Mouse (Mus musculus): ENCODE measurements around the gene Lipt1. TPM values are rescaled to one million over a fixed set of nuclear protein-coding genes. Genes with fewer than 3 reads are reported as not detected.
A peak's percentile ranks its signal among the peaks of the same experiment; 100 is the strongest.

The Lipt1 gene
- polyA plus RNA-seq, 1 experiment, result 0.58 TPM

- no peak for DNase-seq (ENCODE audit: low read depth in 1 of 2, low spot score in 2 of 2)
- H3K36me3 ChIP-seq (ENCODE audit: control insufficient read depth, insufficient read depth, low read length), result peaks cover 11% of the 10 kb centered on the region
- TF ChIP-seq POLR2A (IDR thresholded peaks at IDR 0.05; ENCODE audit: low read depth, low read length) (no peak), CTCF (IDR thresholded peaks at IDR 0.05; ENCODE audit: extremely low read depth, insufficient read depth, insufficient read length, insufficient replicate concordance) (no peak)
- peaks cover 2% of the 10 kb centered on the region; the same call in 1 of the 2 replicates for H3K4me1 ChIP-seq (ENCODE audit: control insufficient read depth, insufficient read depth, insufficient read length)
- WGBS, result 87% methylated on average over 4 of the region's 4 CpGs
- H3K27ac ChIP-seq (ENCODE audit: insufficient read depth, low read length), result no peak overlapping the region
- no peak overlapping the region for H3K4me3 ChIP-seq (ENCODE audit: extremely low read depth, insufficient read depth, insufficient read length)
- H3K27me3 ChIP-seq (ENCODE audit: control insufficient read depth, insufficient read depth, low read length), result no peaks in the 10 kb centered on the region
Observed at GRCm38 (mm10) chr1:37873157-37873556, 1.6 kb downstream of the Lipt1 start.

- Histone ChIP-seq H3K36me3 (ENCODE audit: control insufficient read depth, insufficient read depth, low read length) (peaks cover 35% of the 10 kb centered on the region), H3K27me3 (ENCODE audit: control insufficient read depth, insufficient read depth, low read length) (no peaks in the 10 kb centered on the region), H3K4me3 (ENCODE audit: extremely low read depth, insufficient read depth, insufficient read length) (no peak overlapping the region), H3K4me1 (ENCODE audit: control insufficient read depth, insufficient read depth, insufficient read length) (no peaks in the 10 kb centered on the region), H3K27ac (ENCODE audit: insufficient read depth, low read length) (no peak overlapping the region)
- TF ChIP-seq POLR2A (IDR thresholded peaks at IDR 0.05; ENCODE audit: low read depth, low read length) (no peak), CTCF (IDR thresholded peaks at IDR 0.05; ENCODE audit: extremely low read depth, insufficient read depth, insufficient read length, insufficient replicate concordance) (no peak)
- no peak for DNase-seq (ENCODE audit: low read depth in 1 of 2, low spot score in 2 of 2)
- WGBS, result 93% methylated on average over 13 of the region's 13 CpGs
Observed at GRCm38 (mm10) chr1:37877736-37878460, 6.4 kb downstream of the Lipt1 start.

GRCm38 (mm10) chr1:37883411-37883810, 11.9 kb downstream of the Lipt1 start:
- WGBS, result 87% methylated on average over 4 of the region's 4 CpGs
- DNase-seq (ENCODE audit: low read depth in 1 of 2, low spot score in 2 of 2), result no peak
- peaks cover 34% of the 10 kb centered on the region for H3K36me3 ChIP-seq (ENCODE audit: control insufficient read depth, insufficient read depth, low read length)
- no peaks in the 10 kb centered on the region for H3K4me1 ChIP-seq (ENCODE audit: control insufficient read depth, insufficient read depth, insufficient read length)
- H3K27ac ChIP-seq (ENCODE audit: insufficient read depth, low read length), result no peak overlapping the region
- H3K27me3 ChIP-seq (ENCODE audit: control insufficient read depth, insufficient read depth, low read length), result no peaks in the 10 kb centered on the region
- no peak overlapping the region for H3K4me3 ChIP-seq (ENCODE audit: extremely low read depth, insufficient read depth, insufficient read length)
- no peak for TF ChIP-seq POLR2A (IDR thresholded peaks at IDR 0.05; ENCODE audit: low read depth, low read length)
- TF ChIP-seq CTCF (IDR thresholded peaks at IDR 0.05; ENCODE audit: extremely low read depth, insufficient read depth, insufficient read length, insufficient replicate concordance), result no peak

GRCm38 (mm10) chr1:37884451-37884850, 12.9 kb downstream of the Lipt1 start:
- WGBS, result 80% methylated on average over 4 of the region's 4 CpGs
- Histone ChIP-seq H3K27ac (ENCODE audit: insufficient read depth, low read length) (no peak overlapping the region), H3K36me3 (ENCODE audit: control insufficient read depth, insufficient read depth, low read length) (peaks cover 27% of the 10 kb centered on the region), H3K4me1 (ENCODE audit: control insufficient read depth, insufficient read depth, insufficient read length) (no peaks in the 10 kb centered on the region; the same call in 1 of the 2 replicates), H3K4me3 (ENCODE audit: extremely low read depth, insufficient read depth, insufficient read length) (no peak overlapping the region), H3K27me3 (ENCODE audit: control insufficient read depth, insufficient read depth, low read length) (no peaks in the 10 kb centered on the region)
- TF ChIP-seq POLR2A (IDR thresholded peaks at IDR 0.05; ENCODE audit: low read depth, low read length), result no peak
- no peak for TF ChIP-seq CTCF (IDR thresholded peaks at IDR 0.05; ENCODE audit: extremely low read depth, insufficient read depth, insufficient read length, insufficient replicate concordance)
- no peak for DNase-seq (ENCODE audit: low read depth in 1 of 2, low spot score in 2 of 2)

- DNase-seq (ENCODE audit: low read depth in 1 of 2, low spot score in 2 of 2), result no peak
- Histone ChIP-seq H3K27me3 (ENCODE audit: control insufficient read depth, insufficient read depth, low read length) (no peaks in the 10 kb centered on the region), H3K4me3 (ENCODE audit: extremely low read depth, insufficient read depth, insufficient read length) (peak overlapping the region; percentile 76), H3K36me3 (ENCODE audit: control insufficient read depth, insufficient read depth, low read length) (peaks cover 8% of the 10 kb centered on the region; the same call in 1 of the 2 replicates), H3K27ac (ENCODE audit: insufficient read depth, low read length) (peak overlapping the region; percentile 91), H3K4me1 (ENCODE audit: control insufficient read depth, insufficient read depth, insufficient read length) (no peaks in the 10 kb centered on the region; the same call in 1 of the 2 replicates)
- TF ChIP-seq CTCF (IDR thresholded peaks at IDR 0.05; ENCODE audit: extremely low read depth, insufficient read depth, insufficient read length, insufficient replicate concordance), result no peak
- no peak for TF ChIP-seq POLR2A (IDR thresholded peaks at IDR 0.05; ENCODE audit: low read depth, low read length)
- WGBS, result 79% methylated on average over 7 of the region's 7 CpGs
Observed at GRCm38 (mm10) chr1:37889206-37889605, 17.7 kb downstream of the Lipt1 start.

- peak within 1 kb of the TSS; percentile 91 for H3K27ac ChIP-seq (ENCODE audit: insufficient read depth, low read length)
- under 1% methylated on average over 41 of the region's 41 CpGs for WGBS
- DNase-seq (ENCODE audit: low read depth in 1 of 2, low spot score in 2 of 2), result peak; percentile 72 to 82
Observed at GRCm38 (mm10) chr1:37890025-37890652, 18.6 kb downstream of the Lipt1 start, which contains the start of the genes Mitd1 and Mrpl30. TSS of gene Mitd1 (minus strand) at chr1:37890411. TSS of gene Mrpl30 (plus strand) at chr1:37890477.

More at GRCm38 (mm10) chr1:37890025-37890652, 18.6 kb downstream of the Lipt1 start, which contains the start of the genes Mitd1 and Mrpl30:
- Histone ChIP-seq H3K36me3 (ENCODE audit: control insufficient read depth, insufficient read depth, low read length) (peaks cover 9% of the 10 kb centered on the region; the same call in 1 of the 2 replicates), H3K4me3 (ENCODE audit: extremely low read depth, insufficient read depth, insufficient read length) (peak within 1 kb of the TSS; percentile 76), H3K27me3 (ENCODE audit: control insufficient read depth, insufficient read depth, low read length) (no peaks in the 10 kb centered on the region), H3K4me1 (ENCODE audit: control insufficient read depth, insufficient read depth, insufficient read length) (no peaks in the 10 kb centered on the region; the same call in 1 of the 2 replicates)
- TF ChIP-seq CTCF (IDR thresholded peaks at IDR 0.05; ENCODE audit: extremely low read depth, insufficient read depth, insufficient read length, insufficient replicate concordance) (no peak), POLR2A (IDR thresholded peaks at IDR 0.05; ENCODE audit: low read depth, low read length) (peak; percentile 28; the same call in 1 of the 2 replicates)
